Mouse (Mus musculus) R1 (cell line): ENCODE results near the gene Zic2.

Source experiments
- DNase-seq: peaks from one replicate; pipeline ENCODE4 v3.0.0-alpha.2; 2018; ENCODE audit warnings: low read depth, low spot score

Gene Zic2

DNA sequence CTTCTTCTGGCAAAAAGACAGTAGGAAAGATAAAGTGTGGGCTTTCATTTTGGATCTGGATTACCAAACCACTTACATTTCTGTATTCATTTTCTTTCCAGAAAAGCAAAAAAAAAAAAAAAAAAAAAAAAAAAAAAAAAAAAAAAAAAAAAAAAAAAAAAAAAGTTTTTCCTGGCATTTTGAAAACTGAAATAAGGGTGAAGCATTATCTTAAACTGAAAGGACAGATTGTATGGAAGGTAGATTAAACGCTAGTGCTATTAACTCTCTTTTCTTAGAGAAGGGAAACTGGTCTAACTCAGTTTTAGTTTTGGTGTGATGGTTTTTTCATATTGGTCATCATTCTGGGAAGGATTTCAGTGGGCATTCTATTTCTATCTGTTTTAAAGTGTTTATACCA, 16.8 kb downstream of the Zic2 start:
- no peak for DNase-seq

DNA sequence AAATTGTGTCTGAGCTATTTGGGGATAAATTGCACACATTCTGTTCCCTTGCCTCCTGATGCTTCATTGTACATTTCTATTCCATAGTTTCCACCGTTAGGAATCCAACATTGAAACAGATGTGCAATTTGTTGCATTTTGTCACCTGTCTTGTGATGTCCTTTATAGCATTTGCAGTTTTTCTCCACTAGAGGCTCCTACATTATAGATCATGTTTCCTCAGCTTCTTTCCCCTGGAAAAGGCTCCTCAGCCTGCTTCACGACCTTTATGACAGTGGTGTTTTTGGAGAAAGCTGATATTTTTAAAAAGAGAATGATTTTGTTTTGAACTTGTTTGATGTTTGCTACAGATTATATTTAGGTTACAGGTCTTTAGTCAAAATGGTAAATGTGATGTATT, 33.8 kb downstream of the Zic2 start:
- no peak for DNase-seq

GRCm38 (mm10) chr14:122511519-122511918, 36.3 kb downstream of the Zic2 start:
- no peak for DNase-seq

DNA sequence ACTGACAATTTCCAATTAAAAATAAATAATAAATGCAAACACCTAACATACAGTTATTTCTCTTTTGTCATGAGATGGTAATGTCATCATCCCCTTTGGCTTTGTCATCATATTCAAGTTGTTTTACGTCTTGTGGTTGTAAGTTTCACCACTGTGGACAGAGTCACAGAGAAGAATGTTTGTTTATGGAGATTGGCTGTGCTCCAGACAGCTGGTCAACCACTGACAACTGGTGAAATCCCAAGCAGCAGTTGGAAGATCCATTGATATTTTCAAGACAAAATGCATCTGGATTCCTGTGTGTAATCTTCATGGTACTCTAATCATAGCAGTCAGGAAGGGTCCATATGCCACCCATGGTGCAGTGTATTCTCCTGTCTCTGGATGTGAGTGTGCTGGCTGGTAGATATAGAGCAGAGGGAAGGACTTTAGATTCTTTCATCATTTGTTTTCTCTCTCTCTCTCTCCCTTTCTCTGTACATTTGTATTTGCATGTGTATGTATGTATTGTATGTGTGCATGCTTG, 38.3 kb downstream of the Zic2 start:
- DNase-seq: no peak

DNA sequence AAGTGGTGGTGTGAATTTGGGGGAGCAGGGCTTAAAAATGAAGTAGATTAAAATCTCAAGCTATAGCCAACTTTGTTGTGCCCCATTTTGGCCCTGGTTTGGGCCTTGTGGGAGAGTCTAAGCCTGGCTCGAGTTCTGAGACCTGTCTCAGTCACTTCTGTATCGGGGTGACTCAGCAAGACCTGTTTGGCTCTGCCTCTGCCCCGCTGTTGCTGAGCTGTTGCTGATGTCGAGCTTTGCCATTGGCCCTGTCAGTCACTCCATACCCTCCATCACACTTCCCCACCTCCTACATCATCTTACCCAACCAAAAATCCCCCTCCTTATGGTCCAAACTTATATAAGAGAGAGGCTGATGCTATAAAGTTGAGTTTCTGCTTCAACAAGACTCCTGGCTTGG, 53.2 kb downstream of the Zic2 start:
- DNase-seq: peak; percentile 55
